20 mouse cellular contexts compared by ENCODE assay signal in the genomic region with DNA sequence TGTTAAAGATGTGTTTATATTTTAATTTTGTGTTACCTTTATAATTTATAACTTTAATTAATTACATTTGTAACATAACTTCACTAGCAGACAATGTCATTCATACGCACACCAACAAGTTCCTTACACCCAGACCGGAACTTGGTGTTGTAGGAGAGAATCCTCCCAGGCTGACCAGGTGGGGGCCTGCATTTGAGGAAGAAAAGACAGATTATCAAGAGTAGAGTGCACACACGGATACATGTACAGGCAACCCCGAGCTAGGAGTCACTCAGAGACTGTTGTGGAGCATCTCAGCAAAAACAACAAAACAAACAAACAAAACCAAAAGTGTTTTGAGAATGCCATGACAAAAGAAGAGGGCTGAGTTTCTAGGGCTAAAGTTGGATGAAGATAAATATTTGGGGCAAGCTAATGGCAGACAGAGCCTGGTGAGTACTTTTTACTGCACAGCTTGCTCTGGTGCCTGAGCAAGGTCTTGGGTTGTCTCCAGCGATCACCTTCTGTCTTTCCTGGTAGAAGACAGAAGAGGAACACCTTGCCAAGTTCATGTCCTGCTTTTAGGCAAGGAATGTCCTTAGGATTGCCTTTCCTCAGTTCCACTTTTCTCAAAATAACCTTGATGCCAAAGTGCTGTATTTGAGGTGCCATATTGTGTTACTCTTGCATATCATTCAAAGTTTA.
DNase-seq lines count a peak whose midpoint lies in the region; ATAC-seq lines count a peak whose summit lies in the region.
"Had no signal": no experiment of that assay in that cellular context is flagged by ENCODE, and none has a peak within 500 bp of the region (broad histone marks: within the 10 kb centered on the region; RNA-seq: fewer than 3 reads in every experiment).

No protein-coding gene starts in this region.

- no peak overlapping the region for H3K4me2 ChIP-seq in forebrain, embryonic 12.5 days
- H3K4me2 ChIP-seq: forebrain, embryonic 15.5 days; hindbrain, embryonic 13.5 days had no signal

- H3K4me1 ChIP-seq in forebrain, embryonic 12.5 days: peaks cover 4% of the 10 kb centered on the region; the same call in 1 of the 2 replicates
- H3K4me1 ChIP-seq: forebrain, embryonic 15.5 days; hindbrain, embryonic 13.5 days had no signal

- ATAC-seq in forebrain, embryonic 12.5 days (ENCODE audit: low FRiP score): no peak
- ATAC-seq: activated CD4-positive, CD25-positive, alpha-beta regulatory T cell, adult 4 months; forebrain, embryonic 15.5 days; hindbrain, postnatal 0 days; Patski had no signal

- intact Hi-C loops in heart, postnatal 25 days (cut with DNase I): no loop called here

- H3K36me3 ChIP-seq in forebrain, embryonic 12.5 days (replicated peaks): no peaks in the 10 kb centered on the region
- H3K36me3 ChIP-seq: embryonic facial prominence, embryonic 10.5 days; forebrain, embryonic 15.5 days; hindbrain, embryonic 13.5 days had no signal

- no peaks in the 10 kb centered on the region for H3K27me3 ChIP-seq in forebrain, embryonic 12.5 days
- H3K27me3 ChIP-seq: forebrain, embryonic 15.5 days; hindbrain, embryonic 13.5 days had no signal

- WGBS in forebrain, embryonic 12.5 days: 88% methylated on average over 5 of the region's 5 CpGs

- no peak overlapping the region for H3K4me3 ChIP-seq in forebrain, embryonic 12.5 days (replicated peaks)
- H3K4me3 ChIP-seq: embryonic facial prominence, embryonic 10.5 days; forebrain, embryonic 15.5 days; heart, adult 2 months; hindbrain, embryonic 13.5 days had no signal

- H3K9ac ChIP-seq in forebrain, embryonic 12.5 days: no peak overlapping the region
- H3K9ac ChIP-seq: forebrain, embryonic 15.5 days; hindbrain, embryonic 13.5 days had no signal

- no peak overlapping the region for H3K27ac ChIP-seq in forebrain, embryonic 12.5 days
- H3K27ac ChIP-seq: embryonic facial prominence, embryonic 10.5 days; forebrain, embryonic 15.5 days; heart, adult 2 months; hindbrain, embryonic 13.5 days; hindbrain, postnatal 0 days had no signal

- peak; percentile 37 for DNase-seq in heart, adult 11 months
- no peak for DNase-seq in heart, adult 8-10 months (ENCODE audit: low spot score)
- DNase-seq in cerebellum, adult 11-12 months: peak; percentile 91
- peak; percentile 94 for DNase-seq in cerebellum, adult 9-10 months
- DNase-seq in cerebellum, postnatal 25 days: peak; percentile 80 to 86
- no peak for DNase-seq in right cerebral cortex, postnatal 14 days
- DNase-seq in heart, postnatal 25 days (ENCODE audit: low spot score): no peak
- DNase-seq: adrenal gland, postnatal 14 days; gastrocnemius, postnatal 36 days; heart, adult 2 months; heart, postnatal 10 days; kidney, adult 11 months; kidney, adult 9 months had no signal

- no peaks in the 10 kb centered on the region for H3K9me3 ChIP-seq in forebrain, embryonic 12.5 days
- H3K9me3 ChIP-seq: embryonic facial prominence, embryonic 10.5 days; forebrain, embryonic 15.5 days; hindbrain, embryonic 13.5 days had no signal

Comparison
In these comparisons a context has a peak if more than half of its experiments do, and no peak if none do; other contexts are left out.
1. DNase-seq: peak in heart, adult 11 months (single experiment), cerebellum, adult 11-12 months (single experiment), cerebellum, adult 9-10 months (single experiment) and cerebellum, postnatal 25 days (2 of 2); none in heart, adult 8-10 months (single experiment), right cerebral cortex, postnatal 14 days (single experiment) and heart, postnatal 25 days (single experiment).